Mouse (Mus musculus) hindbrain, embryonic 13.5 days (tissue): ENCODE measurements around the gene Megf8. TPM values are rescaled to one million over a fixed set of nuclear protein-coding genes. Genes with fewer than 3 reads are reported as not detected.

Experiments
- ATAC-seq: fragments of 200-750 bp; cut with Nextera tagmentation; 2 replicates; pipeline ENCODE4 v1.8.0; 2017; ENCODE audit warnings: moderate TSS enrichment; ENCODE audit not compliant: low FRiP score
- H3K27ac ChIP-seq: fragments of 300-500 bp; sonication (generic); 2 replicates; pipeline ENCODE4 v1.5.1; 2015; ENCODE audit warnings: inconsistent platforms, mild to moderate bottlenecking, moderate library complexity
- H3K27me3 ChIP-seq: fragments of 300-500 bp; sonication (generic); 2 replicates; pipeline ENCODE4 v1.6.1; 2015; ENCODE audit warnings: mild to moderate bottlenecking, inconsistent platforms
- H3K36me3 ChIP-seq: fragments of 300-500 bp; sonication (generic); 2 replicates; pipeline ENCODE4 v1.6.1; 2015; ENCODE audit warnings: mild to moderate bottlenecking, inconsistent platforms
- H3K4me1 ChIP-seq: fragments of 300-500 bp; sonication (generic); replicated peaks from 2 replicates; pipeline ENCODE4 v1.6.1; 2015; ENCODE audit warnings: inconsistent platforms
- H3K4me2 ChIP-seq: fragments of 300-500 bp; sonication (generic); 2 replicates; pipeline ENCODE4 v1.6.1; 2015; ENCODE audit warnings: inconsistent platforms, mild to moderate bottlenecking, moderate library complexity
- H3K4me3 ChIP-seq: fragments of 300-500 bp; sonication (generic); 2 replicates; pipeline ENCODE4 v1.5.1; 2015; ENCODE audit warnings: mild to moderate bottlenecking, inconsistent platforms
- H3K9ac ChIP-seq: fragments of 300-500 bp; sonication (generic); 2 replicates; pipeline ENCODE4 v1.6.1; 2015; ENCODE audit warnings: mild to moderate bottlenecking, inconsistent platforms
- H3K9me3 ChIP-seq: fragments of 300-500 bp; sonication (generic); 2 replicates; pipeline ENCODE4 v1.6.1; 2016; ENCODE audit warnings: inconsistent platforms
- WGBS: fragments of 180-500 bp; shearing (Covaris S2); methylation state at CpG from one replicate; pipeline ENCODE4 v1.1.7; 2015; 5-methylcytosine and 5-hydroxymethylcytosine counted together
- polyA plus RNA-seq: library from polyadenylated mRNA; unstranded; fragments of >200 nt; fragmentation: Nextera tagmentation; extraction: Ambion mirVana; gene quantifications from 2 replicates; pipeline ENCODE4 v1.2.1, GENCODE M21; 2015

The Megf8 gene
- polyA plus RNA-seq, 1 experiment from 2014 or later: 18.7 TPM

DNA sequence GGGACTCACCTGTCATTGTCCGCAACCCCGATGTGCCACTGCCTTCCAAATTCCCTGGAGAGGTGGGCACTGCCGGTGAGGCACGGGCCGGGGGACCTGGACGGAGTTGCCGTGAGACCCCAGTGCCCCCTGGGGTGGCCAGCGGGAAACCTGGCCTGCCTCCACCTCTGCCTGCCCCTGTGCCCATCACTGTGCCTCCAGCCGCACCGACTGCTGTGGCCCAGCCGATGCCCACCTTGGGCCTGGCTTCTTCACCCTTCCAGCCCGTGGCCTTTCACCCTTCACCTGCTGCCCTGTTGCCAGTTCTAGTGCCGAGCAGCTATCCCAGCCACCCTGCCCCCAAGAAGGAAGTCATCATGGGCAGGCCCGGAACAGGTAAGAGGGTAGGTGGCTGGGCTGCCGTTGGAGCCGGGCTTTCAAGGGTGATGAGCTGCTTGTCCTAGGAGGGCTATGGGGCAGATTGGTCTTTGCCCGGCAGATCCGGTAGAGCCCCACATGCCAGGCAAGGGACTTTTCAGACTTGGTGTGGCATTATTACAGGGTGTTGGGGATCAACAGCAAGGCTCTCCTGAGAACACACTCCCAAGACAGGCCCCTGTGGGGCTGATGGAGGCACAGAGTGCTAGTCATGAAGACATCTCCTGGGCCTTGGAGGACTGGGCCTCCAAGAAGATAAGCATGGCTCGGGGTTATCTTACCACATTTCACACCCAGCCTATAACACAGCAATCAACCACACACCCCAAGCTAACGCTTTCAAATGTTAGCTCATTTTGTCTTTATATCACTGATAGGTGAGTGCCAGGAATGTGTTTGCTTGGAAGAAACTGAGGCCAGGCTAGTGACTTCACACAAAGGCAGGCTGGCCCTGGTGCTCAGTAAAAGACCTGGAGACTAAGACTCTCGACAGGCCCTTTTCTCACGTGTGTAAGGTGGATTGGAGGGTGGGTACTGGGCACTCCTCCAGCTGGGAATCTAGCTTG, 43.4 kb upstream of the Megf8 start:
- Histone ChIP-seq H3K4me3 (no peak overlapping the region; the same call in 1 of the 2 replicates), H3K27ac (no peak overlapping the region), H3K36me3 (peaks cover 40% of the 10 kb centered on the region), H3K4me2 (no peak overlapping the region; the same call in 1 of the 2 replicates), H3K9me3 (no peaks in the 10 kb centered on the region), H3K4me1 (peaks cover 82% of the 10 kb centered on the region), H3K27me3 (no peaks in the 10 kb centered on the region), H3K9ac (peak overlapping the region; percentile 60)
- 90% methylated on average over 22 of the region's 22 CpGs for WGBS
- ATAC-seq: no peak

- 60% methylated on average over 5 of the region's 5 CpGs for WGBS
- no peak for ATAC-seq
Measured at GRCm38 (mm10) chr7:25274571-25274970, 42.4 kb upstream of the Megf8 start.

GRCm38 (mm10) chr7:25274996-25275395, 42.0 kb upstream of the Megf8 start:
- H3K4me1 ChIP-seq: peaks cover 76% of the 10 kb centered on the region
- H3K9me3 ChIP-seq: no peaks in the 10 kb centered on the region
- 87% methylated on average over 3 of the region's 3 CpGs for WGBS
- no peak overlapping the region for H3K4me3 ChIP-seq
- ATAC-seq: no peak
- peak overlapping the region; percentile 60 for H3K9ac ChIP-seq
- no peak overlapping the region for H3K27ac ChIP-seq
- H3K36me3 ChIP-seq: peaks cover 40% of the 10 kb centered on the region
- no peaks in the 10 kb centered on the region for H3K27me3 ChIP-seq
- H3K4me2 ChIP-seq: no peak overlapping the region

More at GRCm38 (mm10) chr7:25274571-25274970, 42.4 kb upstream of the Megf8 start:
- peaks cover 76% of the 10 kb centered on the region for H3K4me1 ChIP-seq
- no peak overlapping the region for H3K4me3 ChIP-seq
- H3K4me2 ChIP-seq: peak overlapping the region; percentile 8; the same call in 1 of the 2 replicates
- H3K36me3 ChIP-seq: peaks cover 40% of the 10 kb centered on the region
- peak overlapping the region; percentile 60 for H3K9ac ChIP-seq
- no peaks in the 10 kb centered on the region for H3K9me3 ChIP-seq
- no peaks in the 10 kb centered on the region for H3K27me3 ChIP-seq
- H3K27ac ChIP-seq: peak overlapping the region; percentile 12; the same call in 1 of the 2 replicates

- Histone ChIP-seq H3K4me2 (no peak overlapping the region; the same call in 1 of the 2 replicates), H3K4me3 (no peak overlapping the region), H3K9me3 (no peaks in the 10 kb centered on the region), H3K27me3 (no peaks in the 10 kb centered on the region), H3K4me1 (peaks cover 76% of the 10 kb centered on the region), H3K27ac (peak overlapping the region; percentile 19; the same call in 1 of the 2 replicates), H3K36me3 (peaks cover 40% of the 10 kb centered on the region), H3K9ac (peak overlapping the region; percentile 56)
- ATAC-seq: no peak
- 64% methylated on average over 9 of the region's 9 CpGs for WGBS
Measured at GRCm38 (mm10) chr7:25275555-25276298, 41.2 kb upstream of the Megf8 start.

DNA sequence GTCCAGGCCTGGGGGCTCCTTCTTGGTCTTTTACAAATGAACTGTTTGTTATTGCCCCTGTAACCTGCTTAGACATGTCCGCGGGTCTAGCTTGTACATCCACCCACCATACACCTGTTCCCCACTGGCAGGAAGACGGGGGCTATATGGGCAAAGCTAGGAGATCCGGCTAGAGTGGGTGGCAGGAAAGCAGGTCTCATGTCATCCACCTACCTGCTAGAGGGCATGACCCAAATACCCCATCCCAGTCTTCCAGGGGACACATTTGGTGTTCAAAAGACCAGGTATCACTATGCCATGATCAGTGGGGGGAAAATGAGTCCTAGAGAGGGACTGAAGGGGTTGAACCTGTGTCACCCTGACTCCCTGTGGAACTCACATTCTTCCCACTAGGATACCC, 39.6 kb upstream of the Megf8 start:
- Histone ChIP-seq H3K36me3 (peaks cover 23% of the 10 kb centered on the region), H3K4me3 (peak overlapping the region; percentile 69; the same call in 1 of the 2 replicates), H3K9me3 (no peaks in the 10 kb centered on the region), H3K4me1 (peaks cover 77% of the 10 kb centered on the region), H3K4me2 (peak overlapping the region; percentile 92), H3K27ac (peak overlapping the region; percentile 100), H3K9ac (peak overlapping the region; percentile 86), H3K27me3 (no peaks in the 10 kb centered on the region)
- 90% methylated on average over 4 of the region's 4 CpGs for WGBS
- ATAC-seq: no peak

- ATAC-seq: no peak
- WGBS: 14% methylated on average over 4 of the region's 4 CpGs
- Histone ChIP-seq H3K9ac (peak overlapping the region; percentile 86), H3K4me3 (peak overlapping the region; percentile 69), H3K4me2 (peak overlapping the region; percentile 92), H3K27me3 (no peaks in the 10 kb centered on the region), H3K36me3 (peaks cover 18% of the 10 kb centered on the region), H3K9me3 (no peaks in the 10 kb centered on the region), H3K4me1 (peaks cover 79% of the 10 kb centered on the region), H3K27ac (peak overlapping the region; percentile 100)
Measured at GRCm38 (mm10) chr7:25277998-25278340, 39.0 kb upstream of the Megf8 start.

- Histone ChIP-seq H3K9me3 (no peaks in the 10 kb centered on the region), H3K9ac (peak overlapping the region; percentile 86), H3K36me3 (peaks cover 12% of the 10 kb centered on the region), H3K4me3 (peak overlapping the region; percentile 69), H3K27ac (peak overlapping the region; percentile 100), H3K27me3 (no peaks in the 10 kb centered on the region), H3K4me1 (peaks cover 79% of the 10 kb centered on the region), H3K4me2 (peak overlapping the region; percentile 92)
- ATAC-seq: peak; percentile 75
- WGBS: under 1% methylated on average over 52 of the region's 60 CpGs
Measured at GRCm38 (mm10) chr7:25278341-25279075, 38.5 kb upstream of the Megf8 start.

DNA sequence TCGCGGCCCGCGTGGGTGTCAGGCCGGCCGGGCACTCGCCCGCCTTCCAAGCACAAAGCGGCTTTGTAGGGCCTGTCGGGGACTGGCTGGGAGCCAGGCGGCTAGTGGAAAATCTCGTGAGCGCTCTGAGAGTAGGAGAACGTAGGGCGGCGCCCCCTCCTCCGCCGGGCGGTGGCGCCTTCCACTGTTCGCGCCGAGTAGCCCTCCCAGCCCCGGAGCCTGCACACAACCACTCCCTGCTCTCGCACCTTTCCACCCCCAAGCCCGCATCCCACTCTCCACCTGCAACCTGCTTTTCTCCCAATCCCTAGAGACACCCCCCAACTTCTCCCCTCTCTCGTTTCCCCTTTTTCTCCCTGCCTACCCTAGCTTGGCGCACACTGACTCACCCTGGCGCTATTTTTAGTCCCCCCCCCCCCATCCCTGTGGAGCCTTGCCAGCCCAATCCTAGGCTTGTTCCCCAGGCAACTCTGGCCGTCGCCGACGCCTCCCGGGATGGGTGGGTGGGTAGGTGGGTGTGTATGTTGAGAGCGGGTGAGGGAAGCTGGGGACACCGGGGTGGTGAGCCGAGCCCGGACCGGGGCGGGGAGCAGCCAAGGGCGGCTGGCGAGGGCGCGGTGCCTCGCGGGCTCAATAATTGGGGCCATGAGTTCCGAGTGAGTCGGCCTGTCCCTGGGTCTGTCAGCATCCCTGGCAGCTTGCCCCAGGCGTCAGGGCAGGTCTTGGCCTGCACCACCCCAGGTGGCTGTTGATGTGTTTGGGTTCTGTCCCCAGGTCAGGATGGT, 37.7 kb upstream of the Megf8 start:
- Histone ChIP-seq H3K9me3 (no peaks in the 10 kb centered on the region), H3K9ac (peak overlapping the region; percentile 86), H3K4me1 (peaks cover 79% of the 10 kb centered on the region), H3K27ac (peak overlapping the region; percentile 100), H3K4me3 (peak overlapping the region; percentile 69), H3K36me3 (0 out of 2 replicates have a peak, but pooled peaks cover 5% of the 10 kb centered on the region), H3K27me3 (no peaks in the 10 kb centered on the region), H3K4me2 (peak overlapping the region; percentile 92)
- under 1% methylated on average over 44 of the region's 49 CpGs for WGBS
- ATAC-seq: peak; percentile 65

DNA sequence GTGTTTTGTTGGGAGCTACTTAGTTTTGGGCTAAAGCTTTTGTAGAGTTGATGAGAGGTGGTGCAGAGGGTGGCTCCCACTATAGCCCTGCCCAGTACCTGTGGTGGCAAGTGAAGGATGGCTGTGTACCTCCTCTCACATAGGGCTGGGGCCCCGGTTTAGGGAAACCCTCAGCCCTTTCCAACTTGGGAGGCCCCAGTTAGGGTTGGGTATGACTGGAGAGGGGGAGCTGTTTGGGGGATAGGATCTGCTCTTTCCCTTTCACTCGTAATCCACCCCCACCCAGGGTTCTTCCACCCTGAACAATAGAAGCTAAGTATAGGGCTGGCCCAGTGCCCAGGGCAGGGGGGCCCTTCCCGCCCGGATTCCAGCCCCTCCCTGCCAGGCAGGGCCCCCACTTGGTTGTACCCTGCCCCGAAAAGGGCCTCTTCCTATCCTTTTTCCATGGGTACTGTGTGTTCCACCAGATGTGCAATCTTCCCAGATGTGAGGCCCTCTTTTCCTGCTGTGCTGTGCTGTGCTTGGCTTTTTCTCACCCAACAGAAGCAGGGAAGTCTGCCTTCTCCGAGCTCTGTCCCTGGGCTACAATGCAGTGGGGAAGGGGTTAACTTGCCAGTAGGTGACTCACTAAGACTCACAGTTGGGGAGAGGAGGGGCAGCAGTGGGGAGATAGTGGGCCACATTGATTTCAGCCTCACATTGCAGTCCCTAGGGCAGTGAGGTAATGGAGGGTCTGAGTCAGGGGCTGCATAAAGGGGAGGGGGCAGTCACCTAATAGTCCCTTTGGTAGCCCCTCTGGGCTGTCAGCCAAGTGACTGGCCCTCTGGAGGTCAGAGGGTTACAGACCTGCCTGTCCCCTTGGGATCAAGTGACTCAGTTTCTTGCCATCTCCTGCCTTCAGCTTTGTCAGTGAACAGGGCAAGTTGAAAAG, 36.8 kb upstream of the Megf8 start:
- WGBS: 0% methylated on average over 6 of the region's 6 CpGs
- ATAC-seq: peak; percentile 3; the same call in 1 of the 2 replicates

DNA sequence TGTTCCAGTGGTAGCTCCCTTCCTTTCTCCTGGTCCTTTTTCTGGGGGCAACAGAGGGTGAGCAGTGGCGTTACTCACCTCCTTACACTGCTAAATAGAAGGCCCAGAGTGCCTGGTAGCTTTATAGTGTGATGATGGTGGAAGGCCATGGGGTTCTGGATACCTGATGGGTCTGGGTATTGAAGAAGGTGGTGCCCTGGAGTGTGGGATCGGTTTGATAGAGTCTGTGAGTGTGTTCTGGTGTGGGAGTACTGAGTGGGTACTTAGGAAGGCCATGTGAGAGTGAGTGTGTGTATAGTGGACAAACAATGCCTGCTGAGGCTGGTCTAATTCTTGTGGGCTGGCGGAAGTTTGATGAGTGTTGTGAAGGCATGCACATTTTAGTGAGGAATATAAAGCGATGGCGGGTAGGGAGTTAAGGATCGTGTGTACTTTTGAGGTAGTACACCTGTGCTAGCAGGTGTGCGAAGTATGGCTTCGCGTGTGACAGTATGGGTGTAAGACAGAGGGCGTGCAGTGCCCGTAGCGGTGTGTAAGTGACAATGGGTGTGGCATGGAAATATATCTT, 35.7 kb upstream of the Megf8 start:
- H3K4me3 ChIP-seq: peak overlapping the region; percentile 69
- peak overlapping the region; percentile 86 for H3K9ac ChIP-seq
- H3K9me3 ChIP-seq: no peaks in the 10 kb centered on the region
- no peaks in the 10 kb centered on the region for H3K27me3 ChIP-seq
- H3K36me3 ChIP-seq: peaks cover 16% of the 10 kb centered on the region
- H3K4me2 ChIP-seq: peak overlapping the region; percentile 92
- peak overlapping the region; percentile 100 for H3K27ac ChIP-seq
- H3K4me1 ChIP-seq: peaks cover 75% of the 10 kb centered on the region
- 25% methylated on average over 12 of the region's 12 CpGs for WGBS
- ATAC-seq: no peak

More for the DNA sequence above, 36.8 kb upstream of the Megf8 start:
- peak overlapping the region; percentile 100 for H3K27ac ChIP-seq
- H3K4me3 ChIP-seq: peak overlapping the region; percentile 69
- peak overlapping the region; percentile 92 for H3K4me2 ChIP-seq
- peaks cover 79% of the 10 kb centered on the region for H3K4me1 ChIP-seq
- H3K36me3 ChIP-seq: peaks cover 5% of the 10 kb centered on the region
- H3K9me3 ChIP-seq: no peaks in the 10 kb centered on the region
- peak overlapping the region; percentile 86 for H3K9ac ChIP-seq
- no peaks in the 10 kb centered on the region for H3K27me3 ChIP-seq
